ENCODE assay signal across 9 mouse cellular contexts in the genomic region with DNA sequence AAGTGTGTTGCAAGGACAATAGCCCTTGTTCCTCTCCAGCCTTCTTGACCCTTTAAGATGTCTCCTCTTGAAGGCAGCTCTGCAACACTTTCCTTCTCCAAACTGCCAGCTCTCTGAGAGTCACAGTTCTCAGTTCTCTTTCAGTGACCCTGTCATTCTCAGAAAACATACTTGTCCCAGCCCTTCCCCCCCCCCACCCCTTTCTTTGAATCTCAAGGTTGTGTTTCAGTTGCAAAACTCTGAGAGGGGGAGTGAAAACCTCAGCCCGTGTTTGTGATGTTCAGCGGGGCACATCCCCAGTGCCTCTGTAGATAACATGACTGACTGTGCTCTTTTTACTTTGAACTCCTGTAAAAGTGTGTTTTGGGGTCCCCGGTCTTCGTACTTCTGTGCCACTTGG. TPM values are rescaled to one million over a fixed set of nuclear protein-coding genes. Genes with fewer than 3 reads are reported as not detected.
DNase-seq lines count a peak whose midpoint lies in the region; ATAC-seq lines count a peak whose summit lies in the region.
"Had no signal": no experiment of that assay in that cellular context is flagged by ENCODE, and none has a peak within 500 bp of the region (broad histone marks: within the 10 kb centered on the region; RNA-seq: fewer than 3 reads in every experiment).

No protein-coding gene starts in this region.

- no peak overlapping the region for H3K9ac ChIP-seq in hindbrain, embryonic 16.5 days (ENCODE audit: low read depth, low read length)

- H3K27ac ChIP-seq in hindbrain, embryonic 10.5 days, result no peak overlapping the region
- no peak overlapping the region for H3K27ac ChIP-seq in hindbrain, embryonic 16.5 days (ENCODE audit: low read depth, low read length)
- H3K27ac ChIP-seq in brown adipose tissue, adult 24 weeks (replicated peaks; ENCODE audit: low read depth, low read length), result peak overlapping the region; percentile 84

- peak overlapping the region; percentile 52; the same call in 1 of the 2 replicates for H3K4me3 ChIP-seq in hindbrain, embryonic 10.5 days
- no peak overlapping the region for H3K4me3 ChIP-seq in hindbrain, embryonic 16.5 days (ENCODE audit: low read length)
- peak overlapping the region; percentile 64 for H3K4me3 ChIP-seq in brown adipose tissue, adult 24 weeks (ENCODE audit: insufficient read depth, low read depth, low read length)

- H3K36me3 ChIP-seq in hindbrain, embryonic 10.5 days, result no peaks in the 10 kb centered on the region
- H3K36me3 ChIP-seq in hindbrain, embryonic 16.5 days (ENCODE audit: control insufficient read depth, insufficient read depth, low read length), result no peaks in the 10 kb centered on the region

- H3K27me3 ChIP-seq in hindbrain, embryonic 10.5 days (ENCODE audit: insufficient read depth, poor library complexity, severe bottlenecking), result peaks cover 58% of the 10 kb centered on the region
- H3K27me3 ChIP-seq in hindbrain, embryonic 16.5 days (replicated peaks; ENCODE audit: control insufficient read depth, insufficient read depth, low read length), result peaks cover 5% of the 10 kb centered on the region

- H3K9me3 ChIP-seq in hindbrain, embryonic 10.5 days, result no peaks in the 10 kb centered on the region
- no peaks in the 10 kb centered on the region for H3K9me3 ChIP-seq in hindbrain, embryonic 16.5 days (ENCODE audit: control insufficient read depth, low read length)

- H3K4me2 ChIP-seq in hindbrain, embryonic 16.5 days (ENCODE audit: low read length), result no peak overlapping the region

- WGBS in hindbrain, embryonic 10.5 days, result 60% methylated on average over 4 of the region's 4 CpGs
- WGBS in hindbrain, embryonic 16.5 days, result 63% methylated on average over 4 of the region's 4 CpGs

- H3K4me1 ChIP-seq in hindbrain, embryonic 10.5 days (replicated peaks), result peaks cover 20% of the 10 kb centered on the region
- peaks cover 4% of the 10 kb centered on the region; the same call in 1 of the 2 replicates for H3K4me1 ChIP-seq in hindbrain, embryonic 16.5 days (ENCODE audit: control insufficient read depth, insufficient read depth, low read depth, low read length)
- no peaks in the 10 kb centered on the region for H3K4me1 ChIP-seq in brown adipose tissue, adult 24 weeks (ENCODE audit: control insufficient read depth, insufficient read depth, insufficient read length, low read length)

- no peak for ATAC-seq in hindbrain, embryonic 16.5 days
- ATAC-seq in megakaryocyte, adult 5-6 weeks (ENCODE audit: poor library complexity, severe bottlenecking), result peak; percentile 39

- no peak for DNase-seq in hindbrain, embryonic 10.5 days (ENCODE audit: low spot score)
- peak; percentile 70 for DNase-seq in CD4-positive helper T cell, adult 2 months (ENCODE audit: low read depth, low spot score)
- DNase-seq in right cerebral cortex, postnatal 25 days, result no peak
- no peak for DNase-seq in embryo, embryonic 10.5 days (ENCODE audit: low spot score)
- no peak for DNase-seq in ovary, adult 18-20 months (ENCODE audit: low spot score)
- DNase-seq: lung, embryonic 14.5 days had no signal

RNA-seq across cellular contexts. Expression of gene Il10ra, which starts 0.9 kb away (rescaled TPM):
- polyA plus RNA-seq in hindbrain, embryonic 10.5 days (2016; fragmentation: Nextera tagmentation; extraction: Ambion mirVana), result 0.65 and 0.71 TPM in 2 replicates
- 0.70 and 0.94 TPM in 2 replicates for polyA plus RNA-seq in hindbrain, embryonic 16.5 days (2015; fragmentation: Nextera tagmentation; extraction: Ambion mirVana)
- 1.8 TPM in 2 replicates for polyA plus RNA-seq in brown adipose tissue, adult 24 weeks (2012; ENCODE audit: insufficient read depth, insufficient read length, missing spikeins)
- total RNA-seq in megakaryocyte, adult 5-6 weeks (2015), result 33.9 and 37.2 TPM in 2 replicates
- total RNA-seq in megakaryocyte, adult 5-6 weeks (2017), result 68.7 and 77.1 TPM in 2 replicates

RNA-seq across cellular contexts. Expression of gene Tmprss13, which starts 50.8 kb away (rescaled TPM):
- polyA plus RNA-seq in hindbrain, embryonic 10.5 days (2016; fragmentation: Nextera tagmentation; extraction: Ambion mirVana), result 0.11 and 0.12 TPM in 2 replicates
- 0.06 TPM in 1 of 2 replicates, not detected in the other for polyA plus RNA-seq in hindbrain, embryonic 16.5 days (2015; fragmentation: Nextera tagmentation; extraction: Ambion mirVana)
- not detected in 2 replicates for polyA plus RNA-seq in brown adipose tissue, adult 24 weeks (2012; ENCODE audit: insufficient read depth, insufficient read length, missing spikeins)
- not detected in 2 replicates for total RNA-seq in megakaryocyte, adult 5-6 weeks (2015)
- total RNA-seq in megakaryocyte, adult 5-6 weeks (2017), result 0.15 TPM in 1 of 2 replicates, not detected in the other
